In genomic region chr10:80281304-80281703, GRCm38 (mm10) we compare ENCODE assay signal across 8 mouse cellular contexts. TPM values are rescaled to one million over a fixed set of nuclear protein-coding genes. Genes with fewer than 3 reads are reported as not detected.
DNase-seq lines count a peak whose midpoint lies in the region; ATAC-seq and TF ChIP-seq lines count a peak whose summit lies in the region.

No protein-coding gene starts in this region.

- H3K9ac ChIP-seq in heart, embryonic 15.5 days, result 0 out of 2 replicates have a peak overlapping the region, but pooled peaks have one; percentile 19
- 0 out of 2 replicates have a peak overlapping the region, but pooled peaks have one; percentile 32 for H3K9ac ChIP-seq in kidney, embryonic 16.5 days (replicated peaks; ENCODE audit: low read length)
- H3K9ac ChIP-seq in stomach, postnatal 0 days (ENCODE audit: low read length), result no peak overlapping the region

- peak; percentile 43 for DNase-seq in lung, adult 2 months
- no peak for DNase-seq in lung, postnatal 14 days
- peak; percentile 75 for DNase-seq in stomach, postnatal 0 days (ENCODE audit: low spot score)
- no peak for DNase-seq in urinary bladder, postnatal 36 days (ENCODE audit: low spot score in 2 of 2)
- DNase-seq in cerebellum, adult 18-20 months, result no peak
- no peak for DNase-seq in cerebellum, adult 11 months

- no peak overlapping the region for H3K4me3 ChIP-seq in lung, adult 2 months (replicated peaks; ENCODE audit: extremely low read depth, low read depth, low read length)
- H3K4me3 ChIP-seq in heart, embryonic 15.5 days, result no peak overlapping the region
- H3K4me3 ChIP-seq in kidney, embryonic 16.5 days (ENCODE audit: low read length), result no peak overlapping the region
- H3K4me3 ChIP-seq in stomach, postnatal 0 days (ENCODE audit: low read depth, low read length), result no peak overlapping the region

- H3K4me1 ChIP-seq in lung, adult 2 months (ENCODE audit: control insufficient read depth, insufficient read depth, low read length), result 0 out of 2 replicates have a peak, but pooled peaks cover 4% of the 10 kb centered on the region
- peaks cover 25% of the 10 kb centered on the region for H3K4me1 ChIP-seq in heart, embryonic 15.5 days (replicated peaks)
- H3K4me1 ChIP-seq in kidney, embryonic 16.5 days (ENCODE audit: insufficient read depth, low read length), result 0 out of 2 replicates have a peak, but pooled peaks cover 6% of the 10 kb centered on the region
- no peaks in the 10 kb centered on the region for H3K4me1 ChIP-seq in stomach, postnatal 0 days (replicated peaks; ENCODE audit: control insufficient read depth, insufficient read depth)

- no peak for TF ChIP-seq EP300 in stomach, postnatal 0 days (optimal IDR thresholded peaks at IDR 0.05)

- TF ChIP-seq POLR2A in lung, adult 2 months (IDR thresholded peaks at IDR 0.05; ENCODE audit: borderline replicate concordance, extremely low read depth, low read depth, low read length), result no peak

- TF ChIP-seq CTCF in lung, adult 2 months (IDR thresholded peaks at IDR 0.05; ENCODE audit: insufficient read depth, low read length), result no peak
- no peak for TF ChIP-seq CTCF in stomach, postnatal 0 days (IDR thresholded peaks at IDR 0.05; ENCODE audit: low read depth)

- no peaks in the 10 kb centered on the region for H3K27me3 ChIP-seq in heart, embryonic 15.5 days
- H3K27me3 ChIP-seq in kidney, embryonic 16.5 days (ENCODE audit: insufficient read depth, low read length), result no peaks in the 10 kb centered on the region
- no peaks in the 10 kb centered on the region for H3K27me3 ChIP-seq in stomach, postnatal 0 days (ENCODE audit: control insufficient read depth, insufficient read depth, low read length)

- no peaks in the 10 kb centered on the region for H3K9me3 ChIP-seq in heart, embryonic 15.5 days (replicated peaks)
- no peaks in the 10 kb centered on the region for H3K9me3 ChIP-seq in kidney, embryonic 16.5 days (ENCODE audit: low read length)
- no peaks in the 10 kb centered on the region for H3K9me3 ChIP-seq in stomach, postnatal 0 days (ENCODE audit: control insufficient read depth, low read length)

- H3K27ac ChIP-seq in heart, embryonic 15.5 days, result peak overlapping the region; percentile 70
- peak overlapping the region; percentile 88 for H3K27ac ChIP-seq in kidney, embryonic 16.5 days (ENCODE audit: low read length)
- H3K27ac ChIP-seq in stomach, postnatal 0 days (replicated peaks), result peak overlapping the region; percentile 91

- 64% methylated on average over 7 of the region's 7 CpGs for WGBS in lung, adult 2 months
- 49% methylated on average over 7 of the region's 7 CpGs for WGBS in heart, embryonic 15.5 days
- 44% methylated on average over 7 of the region's 7 CpGs for WGBS in kidney, embryonic 16.5 days
- 67% methylated on average over 7 of the region's 7 CpGs for WGBS in stomach, postnatal 0 days

- H3K4me2 ChIP-seq in heart, embryonic 15.5 days, result no peak overlapping the region
- no peak overlapping the region for H3K4me2 ChIP-seq in kidney, embryonic 16.5 days (replicated peaks; ENCODE audit: low read depth, low read length)
- H3K4me2 ChIP-seq in stomach, postnatal 0 days (replicated peaks; ENCODE audit: low read depth), result no peak overlapping the region

- H3K36me3 ChIP-seq in heart, embryonic 15.5 days, result peaks cover 78% of the 10 kb centered on the region
- peaks cover 80% of the 10 kb centered on the region for H3K36me3 ChIP-seq in kidney, embryonic 16.5 days (ENCODE audit: insufficient read depth, low read length)
- H3K36me3 ChIP-seq in stomach, postnatal 0 days (ENCODE audit: control insufficient read depth, insufficient read depth, low read length), result peaks cover 52% of the 10 kb centered on the region

- no peak; the same call in 1 of the 2 replicates for ATAC-seq in heart, embryonic 15.5 days (replicated peaks; ENCODE audit: insufficient number of reproducible peaks, insufficient read depth, low FRiP score, low read depth)
- peak; percentile 76 for ATAC-seq in kidney, embryonic 16.5 days (ENCODE audit: low FRiP score, low TSS enrichment)
- peak; percentile 16; the same call in 1 of the 2 replicates for ATAC-seq in stomach, postnatal 0 days (ENCODE audit: low FRiP score, low TSS enrichment)

RNA-seq across cellular contexts. Expression of gene Rps15, which starts 10.9 kb away (rescaled TPM):
- polyA plus RNA-seq in lung, adult 2 months (2012; rRNA removed), result 1,318 and 1,397 TPM in 2 replicates
- polyA plus RNA-seq in heart, embryonic 15.5 days (2015; fragmentation: Nextera tagmentation; extraction: Ambion mirVana), result 525 and 544 TPM in 2 replicates
- 899 and 901 TPM in 2 replicates for polyA plus RNA-seq in kidney, embryonic 16.5 days (2015; fragmentation: Nextera tagmentation; extraction: Ambion mirVana)
- 766 and 821 TPM in 2 replicates for polyA plus RNA-seq in stomach, postnatal 0 days (2015; fragmentation: Nextera tagmentation; extraction: Ambion mirVana)

RNA-seq across cellular contexts. Expression of gene Apc2, which starts 14.5 kb away (rescaled TPM):
- 3.8 and 4.1 TPM in 2 replicates for polyA plus RNA-seq in lung, adult 2 months (2012; rRNA removed)
- polyA plus RNA-seq in heart, embryonic 15.5 days (2015; fragmentation: Nextera tagmentation; extraction: Ambion mirVana), result 0.96 and 2.1 TPM in 2 replicates
- 1.6 and 1.9 TPM in 2 replicates for polyA plus RNA-seq in kidney, embryonic 16.5 days (2015; fragmentation: Nextera tagmentation; extraction: Ambion mirVana)
- 1.2 and 1.3 TPM in 2 replicates for polyA plus RNA-seq in stomach, postnatal 0 days (2015; fragmentation: Nextera tagmentation; extraction: Ambion mirVana)

RNA-seq across cellular contexts. Expression of gene Dazap1, which starts 20.0 kb away (rescaled TPM):
- polyA plus RNA-seq in lung, adult 2 months (2012; rRNA removed), result 65.9 and 68.5 TPM in 2 replicates
- polyA plus RNA-seq in heart, embryonic 15.5 days (2015; fragmentation: Nextera tagmentation; extraction: Ambion mirVana), result 31.5 and 40.0 TPM in 2 replicates
- polyA plus RNA-seq in kidney, embryonic 16.5 days (2015; fragmentation: Nextera tagmentation; extraction: Ambion mirVana), result 52.7 and 55.4 TPM in 2 replicates
- 27.4 and 28.4 TPM in 2 replicates for polyA plus RNA-seq in stomach, postnatal 0 days (2015; fragmentation: Nextera tagmentation; extraction: Ambion mirVana)

RNA-seq across cellular contexts. Expression of gene Gamt, which starts 20.5 kb away (rescaled TPM):
- polyA plus RNA-seq in lung, adult 2 months (2012; rRNA removed), result 26.4 and 29.7 TPM in 2 replicates
- 47.7 and 52.9 TPM in 2 replicates for polyA plus RNA-seq in heart, embryonic 15.5 days (2015; fragmentation: Nextera tagmentation; extraction: Ambion mirVana)
- polyA plus RNA-seq in kidney, embryonic 16.5 days (2015; fragmentation: Nextera tagmentation; extraction: Ambion mirVana), result 38.1 and 38.3 TPM in 2 replicates
- polyA plus RNA-seq in stomach, postnatal 0 days (2015; fragmentation: Nextera tagmentation; extraction: Ambion mirVana), result 16.3 and 17.4 TPM in 2 replicates

RNA-seq across cellular contexts. Expression of gene Ndufs7, which starts 32.4 kb away (rescaled TPM):
- 421 and 497 TPM in 2 replicates for polyA plus RNA-seq in lung, adult 2 months (2012; rRNA removed)
- 553 and 586 TPM in 2 replicates for polyA plus RNA-seq in heart, embryonic 15.5 days (2015; fragmentation: Nextera tagmentation; extraction: Ambion mirVana)
- polyA plus RNA-seq in kidney, embryonic 16.5 days (2015; fragmentation: Nextera tagmentation; extraction: Ambion mirVana), result 398 and 444 TPM in 2 replicates
- 400 and 403 TPM in 2 replicates for polyA plus RNA-seq in stomach, postnatal 0 days (2015; fragmentation: Nextera tagmentation; extraction: Ambion mirVana)

Comparison
In these comparisons a context has a peak if more than half of its experiments do, and no peak if none do; other contexts are left out.
1. DNase-seq: peak in lung, adult 2 months (single experiment) and stomach, postnatal 0 days (single experiment); none in lung, postnatal 14 days (single experiment), urinary bladder, postnatal 36 days (0 of 2), cerebellum, adult 18-20 months (0 of 2) and cerebellum, adult 11 months (single experiment).
2. Peak in every context shown above with its lines, with median percentiles within 50 percentile points of each other: H3K27ac ChIP-seq.